Mouse (Mus musculus) forebrain, embryonic 13.5 days (tissue): ENCODE results near the gene Defb19. TPM values are rescaled to one million over a fixed set of nuclear protein-coding genes. Genes with fewer than 3 reads are reported as not detected.
A peak's percentile ranks its signal among the peaks of the same experiment; 100 is the strongest.

Source experiments
- ATAC-seq: fragments of 200-750 bp; cut with Nextera tagmentation; 2 replicates; pipeline ENCODE4 v1.8.0; 2017
- H3K27ac ChIP-seq: fragments of 300-500 bp; sonication (generic); 2 replicates; pipeline ENCODE4 v1.5.1; 2015; ENCODE audit warnings: inconsistent platforms, mild to moderate bottlenecking, moderate library complexity
- H3K27me3 ChIP-seq: fragments of 300-500 bp; sonication (generic); 2 replicates; pipeline ENCODE4 v1.6.1; 2015; ENCODE audit warnings: mild to moderate bottlenecking, inconsistent platforms
- H3K36me3 ChIP-seq: fragments of 300-500 bp; sonication (generic); 2 replicates; pipeline ENCODE4 v1.6.1; 2015; ENCODE audit warnings: mild to moderate bottlenecking, inconsistent platforms; ENCODE audit not compliant: poor library complexity, severe bottlenecking
- H3K4me1 ChIP-seq: fragments of 300-500 bp; sonication (generic); 2 replicates; pipeline ENCODE4 v1.6.1; 2015; ENCODE audit warnings: inconsistent platforms
- H3K4me2 ChIP-seq: fragments of 300-500 bp; sonication (generic); 2 replicates; pipeline ENCODE4 v1.6.1; 2015; ENCODE audit warnings: inconsistent platforms, mild to moderate bottlenecking, moderate library complexity
- H3K4me3 ChIP-seq: fragments of 300-500 bp; sonication (generic); 2 replicates; pipeline ENCODE4 v1.5.1; 2015; ENCODE audit warnings: mild to moderate bottlenecking, inconsistent platforms
- H3K9ac ChIP-seq: fragments of 300-500 bp; sonication (generic); 2 replicates; pipeline ENCODE4 v1.6.1; 2015; ENCODE audit warnings: mild to moderate bottlenecking, inconsistent platforms
- H3K9me3 ChIP-seq: fragments of 300-500 bp; sonication (generic); replicated peaks from 2 replicates; pipeline ENCODE4 v1.6.1; 2016; ENCODE audit warnings: inconsistent platforms
- WGBS: fragments of 180-500 bp; shearing (Covaris S2); methylation state at CpG from one replicate; pipeline ENCODE4 v1.1.7; 2015; 5-methylcytosine and 5-hydroxymethylcytosine counted together
- polyA plus RNA-seq: library from polyadenylated mRNA; unstranded; fragments of >200 nt; fragmentation: Nextera tagmentation; extraction: Ambion mirVana; gene quantifications from 2 replicates; pipeline ENCODE4 v1.2.1, GENCODE M21; 2015

The Defb19 gene
- polyA plus RNA-seq, 1 experiment from 2014 or later, result not detected

DNA sequence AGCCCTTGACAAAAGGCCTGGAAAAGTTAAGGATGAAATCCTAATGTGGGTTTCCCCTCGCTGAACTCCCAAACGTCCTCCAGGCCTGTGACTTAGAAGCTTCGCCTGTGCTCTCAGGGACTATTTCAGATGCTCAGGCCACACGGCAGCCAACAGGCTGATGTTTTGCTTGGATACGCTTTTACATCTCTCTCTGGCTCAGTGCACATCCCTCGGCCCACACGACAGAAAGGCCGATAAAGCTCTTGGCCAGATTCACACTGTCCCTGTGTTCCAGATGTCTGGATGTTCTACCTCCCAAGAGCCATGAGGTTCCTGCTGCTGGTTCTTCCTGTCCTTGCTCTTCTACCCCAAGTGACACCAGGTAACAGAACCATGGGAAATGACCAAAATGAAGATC lies 6.6 kb downstream of the Defb19 start:
- no peaks in the 10 kb centered on the region for H3K4me1 ChIP-seq
- no peak overlapping the region for H3K9ac ChIP-seq
- H3K4me2 ChIP-seq, result no peak overlapping the region
- no peak overlapping the region for H3K27ac ChIP-seq
- no peaks in the 10 kb centered on the region for H3K9me3 ChIP-seq
- no peaks in the 10 kb centered on the region for H3K27me3 ChIP-seq
- H3K4me3 ChIP-seq, result no peak overlapping the region
- 90% methylated on average over 8 of the region's 8 CpGs for WGBS
- no peak for ATAC-seq
- H3K36me3 ChIP-seq, result no peaks in the 10 kb centered on the region

DNA sequence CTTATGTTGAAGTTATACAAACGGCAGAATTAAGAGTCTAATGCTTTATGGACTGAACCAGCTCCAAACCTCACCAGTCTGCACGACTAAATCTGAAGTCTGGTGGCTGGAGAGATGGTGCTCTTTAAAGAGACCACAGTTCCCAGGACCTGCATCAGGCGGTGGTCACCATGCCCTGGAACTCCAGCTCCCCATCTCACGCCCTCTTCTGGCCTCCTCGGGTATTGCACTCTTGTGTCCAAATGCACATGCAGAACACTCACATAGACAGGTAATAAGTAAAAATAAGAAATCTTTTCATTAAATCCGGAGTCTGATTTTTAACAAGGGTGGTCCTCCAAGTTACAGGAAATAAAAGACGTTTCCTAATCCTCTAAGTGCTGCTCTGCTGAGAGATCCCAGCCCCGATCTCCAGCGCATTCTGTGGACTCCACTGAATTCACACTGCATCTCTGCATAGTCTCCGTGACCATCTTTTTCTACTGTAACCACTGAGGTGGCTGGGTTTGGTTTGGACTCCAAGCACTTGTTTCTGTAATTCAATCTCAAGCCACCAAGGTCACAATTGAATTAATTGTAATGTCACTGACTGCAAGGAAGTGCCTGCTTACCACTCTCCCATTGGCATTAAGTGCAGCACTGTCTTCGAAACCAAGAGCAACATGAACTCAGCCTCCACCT lies 7.9 kb downstream of the Defb19 start, which contains the start of gene Defb21:
Gene Defb21, plus strand, starts transcription at position 631 of the 681 bp plus-strand sequence.
- no peaks in the 10 kb centered on the region for H3K9me3 ChIP-seq
- ATAC-seq, result no peak
- H3K36me3 ChIP-seq, result no peaks in the 10 kb centered on the region
- no peak within 1 kb of the TSS for H3K9ac ChIP-seq
- H3K27me3 ChIP-seq, result no peaks in the 10 kb centered on the region
- no peak within 1 kb of the TSS for H3K4me3 ChIP-seq
- H3K27ac ChIP-seq, result no peak within 1 kb of the TSS
- H3K4me1 ChIP-seq, result no peaks in the 10 kb centered on the region
- no peak within 1 kb of the TSS for H3K4me2 ChIP-seq
- 64% methylated on average over 11 of the region's 11 CpGs for WGBS

DNA sequence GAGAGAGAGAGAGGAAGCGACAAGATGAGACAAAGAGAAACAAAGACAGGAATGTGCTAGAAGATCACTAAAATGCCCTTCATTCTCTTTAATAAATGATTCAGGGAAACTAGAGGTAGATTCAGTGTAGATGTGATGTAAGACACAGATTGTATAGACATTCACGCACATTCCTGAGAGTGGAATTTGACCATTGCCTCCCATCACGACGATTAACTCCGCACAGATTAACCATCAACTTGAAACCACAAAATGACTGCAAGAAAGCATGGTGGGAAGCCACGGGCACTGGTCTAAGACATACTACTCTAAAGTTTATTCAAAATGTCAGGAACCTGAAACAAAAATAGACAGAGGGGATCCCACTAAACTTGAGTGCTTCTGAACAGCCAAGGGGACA lies 9.8 kb downstream of the Defb19 start:
- no peak for ATAC-seq
- 86% methylated on average over 6 of the region's 6 CpGs for WGBS

DNA sequence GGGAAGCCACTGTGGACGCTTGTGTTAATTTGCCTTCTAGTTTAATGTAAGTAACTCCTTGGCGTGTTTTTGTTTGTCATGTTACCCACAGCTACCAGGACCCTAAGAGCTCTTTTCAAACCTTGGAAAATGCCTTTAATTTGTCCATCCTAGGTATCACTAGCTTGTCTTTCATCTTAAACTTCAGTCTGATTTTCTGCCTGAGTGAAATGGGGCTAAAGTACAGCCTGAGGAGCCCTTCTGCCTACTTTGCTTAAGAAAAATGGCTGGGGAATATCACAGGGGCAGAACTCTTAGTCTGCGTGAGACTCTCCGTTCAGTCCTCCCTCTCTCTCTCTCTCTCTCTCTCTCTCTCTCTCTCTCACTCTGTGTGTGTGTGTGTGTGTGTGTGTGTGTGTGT lies 10.2 kb downstream of the Defb19 start:
- Histone ChIP-seq H3K9ac (no peak overlapping the region), H3K27me3 (no peaks in the 10 kb centered on the region), H3K9me3 (no peaks in the 10 kb centered on the region), H3K36me3 (no peaks in the 10 kb centered on the region), H3K27ac (no peak overlapping the region), H3K4me1 (no peaks in the 10 kb centered on the region), H3K4me2 (no peak overlapping the region), H3K4me3 (no peak overlapping the region)
- ATAC-seq, result no peak
- WGBS, result 82% methylated on average over 4 of the region's 4 CpGs

More for the DNA sequence above, 9.8 kb downstream of the Defb19 start:
- no peaks in the 10 kb centered on the region for H3K9me3 ChIP-seq
- no peak overlapping the region for H3K4me3 ChIP-seq
- H3K36me3 ChIP-seq, result no peaks in the 10 kb centered on the region
- no peak overlapping the region for H3K4me2 ChIP-seq
- no peaks in the 10 kb centered on the region for H3K4me1 ChIP-seq
- no peak overlapping the region for H3K27ac ChIP-seq
- H3K9ac ChIP-seq, result no peak overlapping the region
- H3K27me3 ChIP-seq, result no peaks in the 10 kb centered on the region

DNA sequence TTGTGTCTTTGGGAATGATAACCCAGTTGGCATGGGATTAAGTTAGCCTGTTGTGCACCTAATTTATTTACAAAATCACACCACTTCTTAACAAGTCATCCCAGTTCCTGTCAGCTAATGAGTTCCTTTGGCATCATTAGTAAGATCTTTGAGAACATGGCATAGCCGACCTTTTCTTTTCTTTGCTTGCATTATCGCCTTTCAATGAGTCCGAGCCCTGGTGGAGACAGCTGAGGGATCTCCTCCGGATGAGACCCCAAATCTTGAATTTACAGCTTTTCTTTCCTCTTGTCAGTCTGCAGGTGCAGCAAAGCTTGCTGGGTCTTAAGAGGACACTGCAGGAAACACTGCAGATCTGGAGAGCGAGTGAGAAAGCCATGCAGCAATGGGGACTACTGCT lies 11.1 kb downstream of the Defb19 start, which contains the start of gene Gm17416:
Gene Gm17416, plus strand, starts transcription at position 301 of the 400 bp plus-strand sequence.
- Histone ChIP-seq H3K9ac (no peak within 1 kb of the TSS), H3K27me3 (no peaks in the 10 kb centered on the region), H3K9me3 (no peaks in the 10 kb centered on the region), H3K4me2 (no peak within 1 kb of the TSS), H3K4me3 (no peak within 1 kb of the TSS), H3K4me1 (no peaks in the 10 kb centered on the region), H3K36me3 (no peaks in the 10 kb centered on the region), H3K27ac (no peak within 1 kb of the TSS)
- WGBS, result 80% methylated on average over 5 of the region's 5 CpGs
- ATAC-seq, result no peak

DNA sequence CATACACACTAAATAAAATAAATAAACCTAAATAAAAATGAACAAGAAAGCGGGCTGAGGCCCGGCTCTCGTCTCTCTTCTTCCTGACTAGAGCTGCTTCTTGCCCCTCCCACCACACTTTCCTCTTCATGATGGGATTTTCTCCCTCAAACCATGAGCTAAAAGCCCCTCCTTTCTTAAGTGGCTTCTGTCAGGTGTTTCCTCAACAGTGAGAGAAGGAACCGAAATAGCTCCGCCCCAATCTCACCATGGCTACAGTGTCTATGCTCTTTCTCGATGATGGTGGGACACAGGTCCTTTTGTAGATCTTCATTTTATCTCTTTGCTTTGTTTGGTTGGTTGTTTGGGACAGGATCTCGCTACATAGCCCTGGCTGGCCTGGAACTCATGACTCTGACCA lies 23.5 kb downstream of the Defb19 start:
- no peak overlapping the region for H3K9ac ChIP-seq
- H3K27me3 ChIP-seq, result no peaks in the 10 kb centered on the region
- WGBS, result 88% methylated on average over 7 of the region's 7 CpGs
- H3K9me3 ChIP-seq, result no peaks in the 10 kb centered on the region
- no peaks in the 10 kb centered on the region for H3K36me3 ChIP-seq
- H3K4me1 ChIP-seq, result 0 out of 2 replicates have a peak, but pooled peaks cover 4% of the 10 kb centered on the region
- no peak for ATAC-seq
- H3K4me3 ChIP-seq, result no peak overlapping the region
- H3K4me2 ChIP-seq, result no peak overlapping the region
- no peak overlapping the region for H3K27ac ChIP-seq

DNA sequence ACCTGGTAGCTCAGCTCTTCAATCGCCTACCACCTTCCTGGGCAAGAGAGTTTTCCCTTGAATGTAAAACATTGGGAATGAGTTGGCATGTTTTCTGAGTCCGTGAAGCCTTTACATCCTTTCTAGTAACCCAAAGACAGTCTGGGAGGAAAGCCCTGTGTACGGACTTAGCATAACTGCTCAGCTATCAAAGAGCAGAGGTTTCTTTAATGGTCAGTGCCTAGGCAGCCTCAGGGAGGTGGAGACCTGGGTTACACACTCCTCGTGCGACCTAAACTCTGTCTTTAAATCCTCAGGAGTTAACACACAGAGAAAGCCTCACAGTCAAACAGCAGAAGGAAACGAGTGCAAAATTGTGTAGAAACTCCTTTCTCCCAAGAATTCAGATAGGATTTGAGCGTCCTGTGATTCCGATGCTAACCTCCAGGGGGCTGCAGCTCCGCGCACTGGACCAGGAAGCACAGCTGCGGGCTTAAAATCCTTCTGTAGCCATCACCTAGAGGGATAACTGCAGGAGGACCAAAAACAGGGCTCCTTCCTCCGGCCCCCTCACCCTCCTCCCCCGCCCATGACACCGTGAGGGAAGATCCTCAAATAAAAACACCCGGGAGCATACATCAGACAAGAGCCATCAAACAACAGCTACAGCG lies 26.2 kb downstream of the Defb19 start:
- Histone ChIP-seq H3K4me3 (no peak overlapping the region), H3K27me3 (no peaks in the 10 kb centered on the region), H3K9me3 (no peaks in the 10 kb centered on the region), H3K27ac (no peak overlapping the region), H3K4me2 (peak overlapping the region; percentile 44), H3K4me1 (0 out of 2 replicates have a peak, but pooled peaks cover 4% of the 10 kb centered on the region), H3K9ac (peak overlapping the region; percentile 32; the same call in 1 of the 2 replicates), H3K36me3 (no peaks in the 10 kb centered on the region)
- whole genome bisulfite sequencing, result 13% methylated on average over 16 of the region's 16 CpGs
- ATAC-seq, result no peak

DNA sequence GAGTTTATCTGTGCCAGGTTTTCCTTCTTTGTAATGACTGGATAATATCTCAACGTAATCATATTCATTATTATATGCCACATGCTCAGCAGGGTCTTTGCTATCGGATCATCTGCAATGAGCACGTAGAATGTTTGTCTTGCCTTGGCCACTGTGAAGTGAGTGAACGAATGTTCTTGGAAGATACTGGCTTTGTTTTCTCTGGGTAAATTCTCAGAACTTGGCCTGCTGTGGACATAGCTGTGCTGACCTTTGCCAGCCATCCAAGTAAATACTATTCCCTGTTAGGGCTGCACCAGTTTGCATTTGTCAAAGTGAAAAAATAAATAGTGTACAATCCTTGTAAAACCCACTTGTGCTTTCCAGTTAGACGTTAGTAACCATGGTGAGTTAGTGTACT lies 32.0 kb downstream of the Defb19 start:
- Histone ChIP-seq H3K9me3 (no peaks in the 10 kb centered on the region), H3K4me2 (no peak overlapping the region), H3K9ac (no peak overlapping the region), H3K36me3 (no peaks in the 10 kb centered on the region), H3K4me1 (no peaks in the 10 kb centered on the region), H3K27me3 (no peaks in the 10 kb centered on the region), H3K27ac (no peak overlapping the region), H3K4me3 (no peak overlapping the region)
- 83% methylated on average over 5 of the region's 5 CpGs for WGBS
- no peak for ATAC-seq

DNA sequence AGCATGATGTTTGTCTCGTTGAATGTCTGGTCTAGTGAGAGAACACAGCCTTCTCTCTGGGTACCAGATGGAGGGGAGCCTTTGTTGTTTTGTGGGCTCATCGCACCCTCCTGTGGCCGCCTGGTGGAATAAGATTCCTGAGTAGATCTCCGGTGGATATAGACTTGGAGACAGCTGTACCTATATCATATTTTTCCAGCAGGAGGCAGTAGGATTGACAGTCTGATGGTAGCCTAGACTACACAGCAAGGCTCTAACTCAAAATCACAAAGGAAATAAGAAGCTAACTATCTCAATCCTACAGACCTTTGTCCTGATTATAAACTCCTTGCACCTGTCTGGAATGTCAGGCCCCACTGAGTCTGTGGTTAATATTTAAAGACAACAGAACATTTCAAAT lies 35.4 kb downstream of the Defb19 start:
- H3K9ac ChIP-seq, result no peak overlapping the region
- no peaks in the 10 kb centered on the region for H3K36me3 ChIP-seq
- no peak overlapping the region for H3K4me3 ChIP-seq
- peak; percentile 80; the same call in 1 of the 2 replicates for ATAC-seq
- 15% methylated on average over 4 of the region's 4 CpGs for WGBS
- H3K9me3 ChIP-seq, result no peaks in the 10 kb centered on the region
- H3K27ac ChIP-seq, result no peak overlapping the region
- no peaks in the 10 kb centered on the region for H3K27me3 ChIP-seq
- H3K4me1 ChIP-seq, result no peaks in the 10 kb centered on the region
- no peak overlapping the region for H3K4me2 ChIP-seq

DNA sequence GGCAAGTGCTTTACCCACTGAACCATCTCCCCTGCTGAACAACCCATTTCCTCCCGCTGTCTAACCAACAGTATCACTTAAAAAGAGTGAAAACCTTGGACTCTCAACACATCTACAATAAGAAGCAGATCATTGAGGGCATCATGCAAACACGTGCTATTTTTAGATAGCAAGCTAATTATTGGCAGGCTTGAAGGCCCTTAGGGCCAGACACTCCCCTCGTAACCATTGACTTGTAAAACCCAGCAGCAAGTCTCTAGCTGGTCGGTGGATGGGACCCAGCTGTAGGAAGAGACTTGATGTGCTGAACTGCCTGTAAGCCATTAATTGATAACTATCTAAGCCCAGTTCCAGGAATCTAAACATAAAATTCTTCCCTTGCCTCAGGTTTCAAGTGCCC lies 36.6 kb downstream of the Defb19 start:
- ATAC-seq, result no peak
- H3K27me3 ChIP-seq, result no peaks in the 10 kb centered on the region
- no peak overlapping the region for H3K4me2 ChIP-seq
- H3K4me1 ChIP-seq, result no peaks in the 10 kb centered on the region
- no peak overlapping the region for H3K4me3 ChIP-seq
- no peaks in the 10 kb centered on the region for H3K36me3 ChIP-seq
- no peaks in the 10 kb centered on the region for H3K9me3 ChIP-seq
- H3K27ac ChIP-seq, result no peak overlapping the region
- H3K9ac ChIP-seq, result no peak overlapping the region
- WGBS, result 84% methylated on average over 4 of the region's 4 CpGs

DNA sequence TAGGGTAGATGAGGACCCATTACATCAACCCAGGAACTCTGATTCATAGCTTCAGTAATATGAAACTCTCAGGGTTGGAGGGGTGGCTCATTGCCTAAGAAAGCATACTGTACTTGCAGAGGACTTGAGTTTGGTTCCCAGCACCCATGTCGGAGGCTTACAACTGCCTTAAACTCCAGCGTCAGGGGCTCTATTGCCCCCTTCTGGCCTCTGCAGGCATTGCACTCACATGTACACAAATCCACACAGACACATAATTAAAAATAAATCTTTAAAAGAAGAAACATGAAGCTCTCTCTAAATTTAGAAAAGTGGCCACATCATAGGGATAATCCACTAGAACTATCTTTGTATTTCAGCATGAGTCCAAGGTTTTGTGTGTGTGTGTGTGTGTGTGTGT lies 37.2 kb downstream of the Defb19 start:
- 79% methylated on average over 2 of the region's 2 CpGs for WGBS
- Histone ChIP-seq H3K36me3 (no peaks in the 10 kb centered on the region), H3K9me3 (no peaks in the 10 kb centered on the region), H3K27ac (no peak overlapping the region), H3K9ac (no peak overlapping the region), H3K27me3 (no peaks in the 10 kb centered on the region), H3K4me3 (no peak overlapping the region), H3K4me2 (no peak overlapping the region), H3K4me1 (no peaks in the 10 kb centered on the region)
- ATAC-seq, result no peak

DNA sequence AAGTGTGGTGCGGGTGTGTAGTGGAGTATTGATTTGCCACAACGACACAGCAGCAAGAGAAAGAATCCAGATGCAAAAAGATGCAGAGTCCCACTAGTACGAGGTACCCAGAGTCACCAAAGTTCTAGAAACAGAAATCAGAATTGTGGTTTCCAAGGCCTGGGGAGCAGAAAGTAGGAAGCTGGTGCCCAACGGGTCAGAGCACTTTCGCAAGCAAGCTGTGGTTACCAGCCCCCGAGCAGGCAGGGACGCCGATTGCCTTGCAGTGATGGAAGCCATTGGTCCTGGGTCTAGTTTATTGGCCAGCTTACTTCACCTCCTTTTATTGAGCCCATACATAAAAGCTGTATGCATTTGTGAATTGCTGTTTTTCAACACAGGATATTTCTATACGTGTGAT lies 38.1 kb downstream of the Defb19 start:
- no peak overlapping the region for H3K27ac ChIP-seq
- H3K27me3 ChIP-seq, result no peaks in the 10 kb centered on the region
- H3K4me3 ChIP-seq, result no peak overlapping the region
- H3K9me3 ChIP-seq, result no peaks in the 10 kb centered on the region
- no peak overlapping the region for H3K4me2 ChIP-seq
- H3K36me3 ChIP-seq, result no peaks in the 10 kb centered on the region
- H3K4me1 ChIP-seq, result no peaks in the 10 kb centered on the region
- H3K9ac ChIP-seq, result no peak overlapping the region
- 87% methylated on average over 9 of the region's 9 CpGs for WGBS
- ATAC-seq, result no peak
